Mouse (Mus musculus) heart, adult 2 months (tissue): ENCODE data around the gene Slc35f6. TPM values are rescaled to one million over a fixed set of nuclear protein-coding genes. Genes with fewer than 3 reads are reported as not detected.
A peak's percentile ranks its signal among the peaks of the same experiment; 100 is the strongest.

ENCODE experiments used
- DNase-seq, 2 experiments: peaks; one replicate each; pipeline ENCODE4 v3.0.0; 2021
- H3K27ac ChIP-seq: fragments of 200-600 bp; 2 replicates; pipeline ENCODE4 v1.8.1; 2022
- H3K27me3 ChIP-seq: fragments of 200-500 bp; 2 replicates; pipeline ENCODE4 v1.6.1; 2012; ENCODE audit warnings: mild to moderate bottlenecking, low read length, inconsistent platforms, mixed read lengths; ENCODE audit not compliant: control insufficient read depth, insufficient read depth
- H3K36me3 ChIP-seq: fragments of 200-500 bp; 2 replicates; pipeline ENCODE4 v1.6.1; 2012; ENCODE audit warnings: low read length, inconsistent platforms; ENCODE audit not compliant: control insufficient read depth, insufficient read depth
- H3K4me1 ChIP-seq: fragments of 200-500 bp; 2 replicates; pipeline ENCODE4 v1.6.1; 2011; ENCODE audit warnings: low read length; ENCODE audit not compliant: control insufficient read depth, insufficient read depth
- H3K4me3 ChIP-seq: fragments of 200-600 bp; 2 replicates; pipeline ENCODE4 v1.8.1; 2022
- H3K79me2 ChIP-seq: fragments of 200-500 bp; replicated peaks from 2 replicates; pipeline ENCODE4 v1.6.1; 2012; ENCODE audit warnings: mild to moderate bottlenecking, inconsistent platforms, low read length, moderate library complexity, mixed read lengths; ENCODE audit not compliant: control insufficient read depth, insufficient read depth
- H3K9ac ChIP-seq: fragments of 200-500 bp; 2 replicates; pipeline ENCODE4 v1.6.1; 2012; ENCODE audit warnings: low read depth, mild to moderate bottlenecking, control low read depth, inconsistent platforms, low read length, mixed read lengths
- CTCF ChIP-seq: fragments of 200-600 bp; IDR thresholded peaks from 2 replicates; pipeline ENCODE4 v1.8.1; 2022; ENCODE audit warnings: antibody characterized with exemption, mild to moderate bottlenecking, moderate library complexity
- EP300 ChIP-seq: fragments of 200-500 bp; IDR thresholded peaks from 2 replicates; pipeline ENCODE4 v1.6.1; 2011; ENCODE audit warnings: low read depth, low read length, control low read depth; ENCODE audit not compliant: insufficient read depth
- POLR2A ChIP-seq: fragments of 200-500 bp; IDR thresholded peaks from 2 replicates; pipeline ENCODE4 v1.6.1; 2011; ENCODE audit warnings: mild to moderate bottlenecking, low read depth, low read length, control low read depth; ENCODE audit not compliant: insufficient read depth
- WGBS: fragments of 180-500 bp; shearing (Covaris S2); methylation state at CpG from one replicate; pipeline ENCODE4 v1.1.7; 2018; 5-methylcytosine and 5-hydroxymethylcytosine counted together
- intact Hi-C: fragments of 180-260 bp; cut with DNase I; formaldehyde crosslinking; loops from one replicate; pipeline ENCODE4 v1.15.1; 2025
- polyA plus RNA-seq: library from polyadenylated mRNA; depleted of rRNA; stranded (reverse); fragments of >200 nt; gene quantifications from 2 replicates; pipeline ENCODE4 v1.2.3, GENCODE M21; 2012
- total RNA-seq, 2 experiments: library from RNA; stranded (reverse); gene quantifications; 2 replicates each; pipeline ENCODE4 v1.2.3; 2021

The Slc35f6 gene
- total and polyA plus RNA-seq, 3 experiments, result 47.2 to 119 (median 49.9) TPM

DNA sequence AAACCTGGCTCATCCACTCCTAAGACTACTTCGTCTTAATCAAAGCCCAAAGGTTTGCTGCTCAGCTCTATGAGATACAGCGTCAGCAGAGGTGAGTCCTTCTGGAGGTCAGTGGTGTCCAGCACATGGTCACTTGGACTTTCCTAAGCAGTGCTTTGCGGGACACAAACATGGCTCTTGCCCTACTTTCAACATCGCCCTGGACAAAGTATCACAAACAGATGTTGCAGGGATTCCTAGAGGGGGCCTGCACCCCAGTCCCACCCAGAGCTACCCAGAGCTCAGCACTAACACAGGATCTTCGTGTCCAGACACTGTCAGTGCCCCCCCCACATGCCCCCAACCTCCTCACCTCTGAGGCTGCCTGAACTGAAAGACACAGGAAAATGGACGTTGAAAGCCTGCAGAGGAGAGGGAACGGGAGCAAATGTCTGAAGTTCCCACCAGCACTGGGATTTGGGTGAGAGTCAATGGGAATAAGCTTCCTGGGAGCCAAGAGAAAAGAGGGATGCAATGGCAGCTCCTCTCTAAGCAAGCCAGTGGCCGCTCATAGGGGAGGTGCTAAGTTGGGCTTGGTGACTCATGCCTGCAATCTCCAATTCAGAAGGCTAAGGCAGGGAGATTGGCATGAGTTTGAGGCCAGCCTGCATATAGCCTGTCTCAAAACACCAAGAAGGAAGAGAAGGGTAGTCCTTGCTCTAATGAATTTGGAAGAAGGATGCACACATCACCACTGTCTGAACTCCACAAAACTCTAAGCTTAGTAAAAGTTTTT, 21.2 kb upstream of the Slc35f6 start:
- 68% methylated on average over 8 of the region's 8 CpGs for WGBS
- no peak for TF ChIP-seq EP300
- no peak for TF ChIP-seq POLR2A
- no peak for TF ChIP-seq CTCF
- Histone ChIP-seq H3K4me3 (no peak overlapping the region), H3K36me3 (no peaks in the 10 kb centered on the region), H3K27me3 (peaks cover 5% of the 10 kb centered on the region; the same call in 1 of the 2 replicates), H3K9ac (no peak overlapping the region), H3K4me1 (peaks cover 5% of the 10 kb centered on the region; the same call in 1 of the 2 replicates), H3K27ac (peak overlapping the region; percentile 10), H3K79me2 (no peaks in the 10 kb centered on the region)
- DNase-seq, result no peak
- intact Hi-C loops, result no loop called here

DNA sequence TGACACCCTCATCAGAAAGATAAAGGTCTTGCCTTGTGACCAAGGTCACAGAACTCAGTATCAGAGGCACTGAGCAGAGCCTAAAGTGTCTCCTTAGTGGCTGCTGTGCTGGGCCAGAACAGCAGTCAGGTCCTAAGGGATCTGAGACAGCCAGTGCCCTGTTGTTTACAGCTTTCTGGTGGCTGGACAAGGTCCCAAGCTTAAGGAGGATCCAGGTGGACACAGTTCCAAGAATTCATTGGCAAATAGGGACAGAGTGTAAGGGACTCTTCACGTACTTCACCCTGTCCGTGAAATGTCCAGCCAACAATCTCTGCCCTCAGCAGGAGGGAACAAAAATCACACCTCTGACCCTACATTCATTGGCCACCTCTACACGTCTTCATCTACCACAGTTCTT, 19.2 kb upstream of the Slc35f6 start:
- H3K9ac ChIP-seq, result no peak overlapping the region
- whole genome bisulfite sequencing, result 54% methylated on average over 3 of the region's 3 CpGs
- DNase-seq, result peak in 1 of 2 experiments; percentile 45
- peak overlapping the region; percentile 40 for H3K27ac ChIP-seq
- peaks cover 5% of the 10 kb centered on the region; the same call in 1 of the 2 replicates for H3K4me1 ChIP-seq
- no peaks in the 10 kb centered on the region for H3K36me3 ChIP-seq
- H3K27me3 ChIP-seq, result no peaks in the 10 kb centered on the region
- TF ChIP-seq POLR2A (0 out of 2 replicates have a peak, but pooled peaks have one; percentile 10), EP300 (peak; percentile 61; the same call in 1 of the 2 replicates), CTCF (no peak)
- H3K79me2 ChIP-seq, result no peaks in the 10 kb centered on the region
- intact Hi-C loops, result no loop called here
- no peak overlapping the region for H3K4me3 ChIP-seq

- no peak for TF ChIP-seq POLR2A
- H3K79me2 ChIP-seq, result no peaks in the 10 kb centered on the region
- DNase-seq, result no peak
- WGBS, result 52% methylated on average over 6 of the region's 6 CpGs
- H3K9ac ChIP-seq, result no peak overlapping the region
- H3K27ac ChIP-seq, result no peak overlapping the region
- H3K4me1 ChIP-seq, result peaks cover 5% of the 10 kb centered on the region; the same call in 1 of the 2 replicates
- intact Hi-C loops, result loop anchor here (10.0 kb wide), 2 partner anchors 236 to 396 kb away; partner anchors contain the start of gene Selenoi
- no peaks in the 10 kb centered on the region for H3K36me3 ChIP-seq
- H3K27me3 ChIP-seq, result no peaks in the 10 kb centered on the region
- no peak overlapping the region for H3K4me3 ChIP-seq
These were observed 17.3 kb upstream of the Slc35f6 start for GRCm38 (mm10) chr5:30630401-30630800.

- Histone ChIP-seq H3K27me3 (no peaks in the 10 kb centered on the region), H3K4me3 (no peak overlapping the region), H3K27ac (no peak overlapping the region), H3K79me2 (no peaks in the 10 kb centered on the region), H3K4me1 (peaks cover 5% of the 10 kb centered on the region; the same call in 1 of the 2 replicates), H3K9ac (no peak overlapping the region), H3K36me3 (no peaks in the 10 kb centered on the region)
- TF ChIP-seq EP300 (no peak), CTCF (no peak), POLR2A (no peak)
- no peak for DNase-seq
- intact Hi-C loops, result loop anchor here (10.0 kb wide), 2 partner anchors 237 to 397 kb away; partner anchors contain the start of gene Selenoi
- 70% methylated on average over 1 of the region's 1 CpGs for WGBS
These were observed 15.6 kb upstream of the Slc35f6 start for GRCm38 (mm10) chr5:30632134-30632533.

- no peak for TF ChIP-seq CTCF
- no peak for TF ChIP-seq EP300
- TF ChIP-seq POLR2A, result no peak
- H3K27ac ChIP-seq, result no peak overlapping the region
- no peak overlapping the region for H3K4me3 ChIP-seq
- H3K9ac ChIP-seq, result no peak overlapping the region
- intact Hi-C loops, result loop anchor here (10.0 kb wide), 2 partner anchors 242 to 402 kb away; partner anchors contain the start of gene Selenoi
- H3K36me3 ChIP-seq, result no peaks in the 10 kb centered on the region
- WGBS, result 32% methylated on average over 7 of the region's 7 CpGs
- DNase-seq, result no peak
- no peaks in the 10 kb centered on the region; the same call in 1 of the 2 replicates for H3K4me1 ChIP-seq
- no peaks in the 10 kb centered on the region for H3K27me3 ChIP-seq
- H3K79me2 ChIP-seq, result no peaks in the 10 kb centered on the region
These were observed 10.7 kb upstream of the Slc35f6 start for GRCm38 (mm10) chr5:30636994-30637393.

DNA sequence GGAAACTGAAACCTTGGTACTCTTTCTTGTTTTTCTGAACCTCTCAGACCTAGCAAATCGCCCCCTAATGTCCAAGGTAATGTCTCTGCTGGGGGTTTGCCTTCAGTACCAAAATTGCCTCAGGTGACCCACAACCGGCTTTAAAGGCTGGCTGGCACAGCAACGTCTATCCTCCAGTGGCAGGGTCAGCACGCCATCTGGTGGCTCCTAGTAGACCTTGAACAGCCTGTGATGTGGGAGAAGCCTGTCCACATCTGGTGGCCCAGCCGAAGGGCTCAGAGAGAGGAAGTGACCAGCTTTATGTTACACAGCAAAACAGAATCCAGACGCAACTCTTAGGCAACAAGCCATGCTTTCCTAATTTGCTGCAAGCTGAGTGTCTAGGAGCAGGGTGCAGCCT, 9.7 kb upstream of the Slc35f6 start:
- Histone ChIP-seq H3K36me3 (no peaks in the 10 kb centered on the region), H3K9ac (no peak overlapping the region), H3K4me3 (no peak overlapping the region), H3K79me2 (no peaks in the 10 kb centered on the region), H3K4me1 (no peaks in the 10 kb centered on the region; the same call in 1 of the 2 replicates), H3K27me3 (no peaks in the 10 kb centered on the region), H3K27ac (no peak overlapping the region)
- peak; percentile 81 to 83 for DNase-seq
- intact Hi-C loops, result loop anchor here (1.0 to 10.0 kb wide), 4 partner anchors 122 to 403 kb away; partner anchors contain the start of gene Selenoi
- 1% methylated on average over 6 of the region's 6 CpGs for WGBS
- TF ChIP-seq CTCF (peak; percentile 92), POLR2A (no peak), EP300 (peak; percentile 67; the same call in 1 of the 2 replicates)
